Mouse (Mus musculus) hindbrain, embryonic 10.5 days (tissue): ENCODE data around the gene Usp38. TPM values are rescaled to one million over a fixed set of nuclear protein-coding genes. Genes with fewer than 3 reads are reported as not detected.
"Not testable (repeated sequence)": the region's sequence is repeated elsewhere in the genome, so short reads cannot be mapped to it uniquely, and the experiment has no call there.

ENCODE experiments used
- DNase-seq: peaks from one replicate; pipeline ENCODE4 v3.0.0-alpha.2; 2017; ENCODE audit warnings: low spot score
- H3K27ac ChIP-seq: fragments of 300-500 bp; sonication (generic); 2 replicates; pipeline ENCODE4 v1.5.1; 2016; ENCODE audit warnings: mild to moderate bottlenecking, moderate library complexity
- H3K27me3 ChIP-seq: fragments of 300-500 bp; sonication (generic); 2 replicates; pipeline ENCODE4 v1.6.1; 2016; ENCODE audit warnings: mild to moderate bottlenecking; ENCODE audit not compliant: poor library complexity, insufficient read depth, severe bottlenecking
- H3K36me3 ChIP-seq: fragments of 300-500 bp; sonication (generic); 2 replicates; pipeline ENCODE4 v1.6.1; 2016; ENCODE audit warnings: mild to moderate bottlenecking, moderate library complexity
- H3K4me1 ChIP-seq: fragments of 300-500 bp; sonication (generic); replicated peaks from 2 replicates; pipeline ENCODE4 v1.6.1; 2016; ENCODE audit warnings: mild to moderate bottlenecking
- H3K4me3 ChIP-seq: fragments of 300-500 bp; sonication (generic); 2 replicates; pipeline ENCODE4 v1.5.1; 2016; ENCODE audit warnings: mild to moderate bottlenecking, moderate library complexity
- H3K9me3 ChIP-seq: fragments of 300-500 bp; sonication (generic); 2 replicates; pipeline ENCODE4 v1.6.1; 2016; ENCODE audit warnings: mild to moderate bottlenecking, moderate library complexity
- WGBS: fragments of 180-500 bp; shearing (Covaris S2); methylation state at CpG from one replicate; pipeline ENCODE4 v1.1.7; 2016; 5-methylcytosine and 5-hydroxymethylcytosine counted together
- polyA plus RNA-seq: library from polyadenylated mRNA; unstranded; fragments of >200 nt; fragmentation: Nextera tagmentation; extraction: Ambion mirVana; gene quantifications from 2 replicates; pipeline ENCODE4 v1.2.1, GENCODE M21; 2016

Gene Usp38
- 22.5 and 24.2 TPM in 2 replicates for polyA plus RNA-seq

- Histone ChIP-seq H3K4me3 (peak within 1 kb of the TSS; percentile 97), H3K9me3 (no peaks in the 10 kb centered on the region), H3K36me3 (peaks cover 14% of the 10 kb centered on the region), H3K27me3 (no peaks in the 10 kb centered on the region), H3K4me1 (peaks cover 28% of the 10 kb centered on the region), H3K27ac (peak within 1 kb of the TSS; percentile 92)
- DNase-seq: peak; percentile 100
- WGBS: 4% methylated on average over 57 of the region's 57 CpGs
Observed at GRCm38 (mm10) chr8:81014789-81015699, at the start of gene Usp38. Gene Usp38 (minus strand): TSS chr8:81014928.

- Histone ChIP-seq H3K27me3 (no peaks in the 10 kb centered on the region), H3K27ac (no peak overlapping the region), H3K4me1 (no peaks in the 10 kb centered on the region), H3K36me3 (no peaks in the 10 kb centered on the region), H3K9me3 (no peaks in the 10 kb centered on the region), H3K4me3 (no peak overlapping the region)
- no peak for DNase-seq
- WGBS: 75% methylated on average over 3 of the region's 3 CpGs
Observed at GRCm38 (mm10) chr8:81062566-81062965, 47.8 kb upstream of the Usp38 start.

- H3K27ac ChIP-seq: no peak overlapping the region
- no peaks in the 10 kb centered on the region for H3K27me3 ChIP-seq
- no peak overlapping the region for H3K4me3 ChIP-seq
- no peaks in the 10 kb centered on the region for H3K9me3 ChIP-seq
- no peaks in the 10 kb centered on the region for H3K4me1 ChIP-seq
- DNase-seq: no peak
- WGBS: 55% methylated on average over 3 of the region's 3 CpGs
- no peaks in the 10 kb centered on the region for H3K36me3 ChIP-seq
Observed at GRCm38 (mm10) chr8:81061950-81062349, 47.2 kb upstream of the Usp38 start.

- H3K27ac ChIP-seq: no peak overlapping the region
- H3K27me3 ChIP-seq: no peaks in the 10 kb centered on the region
- no peaks in the 10 kb centered on the region for H3K36me3 ChIP-seq
- no peak overlapping the region for H3K4me3 ChIP-seq
- no peaks in the 10 kb centered on the region for H3K4me1 ChIP-seq
- H3K9me3 ChIP-seq: no peaks in the 10 kb centered on the region
- DNase-seq: no peak
- WGBS: 71% methylated on average over 3 of the region's 3 CpGs
Observed at GRCm38 (mm10) chr8:81044201-81044600, 29.5 kb upstream of the Usp38 start.

GRCm38 (mm10) chr8:81027991-81028390 lies 13.3 kb upstream of the Usp38 start:
- no peak for DNase-seq
- no peaks in the 10 kb centered on the region for H3K36me3 ChIP-seq
- peaks cover 11% of the 10 kb centered on the region; the same call in 1 of the 2 replicates for H3K9me3 ChIP-seq
- whole genome bisulfite sequencing: 58% methylated on average over 2 of the region's 2 CpGs
- H3K4me1 ChIP-seq: no peaks in the 10 kb centered on the region
- no peak overlapping the region for H3K4me3 ChIP-seq
- H3K27ac ChIP-seq: no peak overlapping the region
- no peaks in the 10 kb centered on the region for H3K27me3 ChIP-seq

GRCm38 (mm10) chr8:81017548-81017947 lies 2.8 kb upstream of the Usp38 start:
- H3K27ac ChIP-seq, DNase-seq, H3K36me3 ChIP-seq, H3K27me3 ChIP-seq, H3K9me3 ChIP-seq, H3K4me3 ChIP-seq: not testable (repeated sequence)
- H3K4me1 ChIP-seq: peaks cover 19% of the 10 kb centered on the region
- 88% methylated on average over 8 of the region's 8 CpGs for WGBS

- WGBS: 5% methylated on average over 45 of the region's 45 CpGs
Observed at GRCm38 (mm10) chr8:81013811-81014530, 757 bp downstream of the Usp38 start.

GRCm38 (mm10) chr8:81012699-81013098 lies 2.0 kb downstream of the Usp38 start:
- peaks cover 38% of the 10 kb centered on the region for H3K36me3 ChIP-seq
- H3K9me3 ChIP-seq: no peaks in the 10 kb centered on the region
- DNase-seq: no peak
- H3K4me3 ChIP-seq: peak overlapping the region; percentile 97
- peaks cover 28% of the 10 kb centered on the region for H3K4me1 ChIP-seq
- no peaks in the 10 kb centered on the region for H3K27me3 ChIP-seq
- WGBS: 73% methylated on average over 2 of the region's 2 CpGs
- no peak overlapping the region for H3K27ac ChIP-seq

More at GRCm38 (mm10) chr8:81013811-81014530, 757 bp downstream of the Usp38 start:
- Histone ChIP-seq H3K27ac (peak overlapping the region; percentile 92), H3K36me3 (peaks cover 25% of the 10 kb centered on the region), H3K9me3 (no peaks in the 10 kb centered on the region), H3K27me3 (no peaks in the 10 kb centered on the region), H3K4me1 (peaks cover 28% of the 10 kb centered on the region), H3K4me3 (peak overlapping the region; percentile 97)
- DNase-seq: no peak

- Histone ChIP-seq H3K27me3 (no peaks in the 10 kb centered on the region), H3K36me3 (peaks cover 44% of the 10 kb centered on the region), H3K4me1 (peaks cover 28% of the 10 kb centered on the region), H3K9me3 (no peaks in the 10 kb centered on the region), H3K27ac (no peak overlapping the region), H3K4me3 (peak overlapping the region; percentile 97)
- 90% methylated on average over 4 of the region's 4 CpGs for WGBS
- no peak for DNase-seq
Observed at GRCm38 (mm10) chr8:81012031-81012560, 2.6 kb downstream of the Usp38 start.

GRCm38 (mm10) chr8:81010386-81010785 lies 4.3 kb downstream of the Usp38 start:
- H3K27me3 ChIP-seq: no peaks in the 10 kb centered on the region
- no peak overlapping the region for H3K27ac ChIP-seq
- H3K4me1 ChIP-seq: peaks cover 24% of the 10 kb centered on the region
- DNase-seq: no peak
- H3K36me3 ChIP-seq: peaks cover 61% of the 10 kb centered on the region
- no peaks in the 10 kb centered on the region for H3K9me3 ChIP-seq
- H3K4me3 ChIP-seq: no peak overlapping the region
- WGBS: 89% methylated on average over 5 of the region's 5 CpGs

GRCm38 (mm10) chr8:81005114-81005513 lies 9.6 kb downstream of the Usp38 start:
- DNase-seq: no peak
- Histone ChIP-seq H3K9me3 (no peaks in the 10 kb centered on the region), H3K36me3 (peaks cover 89% of the 10 kb centered on the region), H3K4me1 (no peaks in the 10 kb centered on the region), H3K27me3 (no peaks in the 10 kb centered on the region), H3K27ac (no peak overlapping the region), H3K4me3 (no peak overlapping the region)
- WGBS: 86% methylated on average over 1 of the region's 1 CpGs

- WGBS: 52% methylated on average over 1 of the region's 1 CpGs
- Histone ChIP-seq H3K4me3 (no peak overlapping the region), H3K36me3 (peaks cover 89% of the 10 kb centered on the region), H3K4me1 (no peaks in the 10 kb centered on the region), H3K27me3 (no peaks in the 10 kb centered on the region), H3K27ac (no peak overlapping the region), H3K9me3 (no peaks in the 10 kb centered on the region)
- no peak for DNase-seq
Observed at GRCm38 (mm10) chr8:80996632-80997031, 18.1 kb downstream of the Usp38 start.

GRCm38 (mm10) chr8:80991937-80992336 lies 22.8 kb downstream of the Usp38 start:
- no peaks in the 10 kb centered on the region for H3K27me3 ChIP-seq
- no peaks in the 10 kb centered on the region for H3K9me3 ChIP-seq
- WGBS: 64% methylated on average over 3 of the region's 3 CpGs
- peaks cover 91% of the 10 kb centered on the region for H3K36me3 ChIP-seq
- H3K4me3 ChIP-seq: no peak overlapping the region
- peak; percentile 8 for DNase-seq
- no peak overlapping the region for H3K27ac ChIP-seq
- H3K4me1 ChIP-seq: no peaks in the 10 kb centered on the region
